Mouse (Mus musculus) myocyte (in vitro differentiated cells): ENCODE data around the gene Uvrag.

Source experiments
- MAX ChIP-seq: IDR thresholded peaks from one replicate; pipeline ENCODE4 v1.6.1; 2011; ENCODE audit warnings: low read depth, mild to moderate bottlenecking, control low read depth
- MYOD1 ChIP-seq, 3 experiments: IDR thresholded peaks; one replicate each; pipeline ENCODE4 v1.6.1; 2011; ENCODE audit warnings: control low read depth in 2 of 3, low read depth in 2 of 3, mild to moderate bottlenecking in 2 of 3, moderate library complexity in 1 of 3; ENCODE audit not compliant: insufficient read length in 2 of 3, control insufficient read depth in 1 of 3
- POLR2A ChIP-seq: IDR thresholded peaks from one replicate; pipeline ENCODE4 v1.6.1; 2011; ENCODE audit warnings: low read depth, mild to moderate bottlenecking, control low read depth, moderate library complexity; ENCODE audit not compliant: insufficient read length
- TCF12 ChIP-seq: IDR thresholded peaks from one replicate; pipeline ENCODE4 v1.6.1; 2011; ENCODE audit warnings: mild to moderate bottlenecking, control low read depth; ENCODE audit not compliant: poor library complexity, insufficient read depth, severe bottlenecking
- USF1 ChIP-seq: IDR thresholded peaks from one replicate; pipeline ENCODE4 v1.6.1; 2011; ENCODE audit warnings: low read depth, mild to moderate bottlenecking, control low read depth, moderate library complexity

- TF ChIP-seq POLR2A (no peak), MYOD1 (IDR thresholded peaks at IDR 0.05; ENCODE audit: control insufficient read depth in 1 of 3, insufficient read length in 2 of 3, low read depth in 2 of 3) (no peak), USF1 (no peak), TCF12 (no peak), MAX (no peak)
Observed at GRCm38 (mm10) chr7:99078805-99079204, 62.1 kb downstream of the Uvrag start.
